Mouse (Mus musculus): ENCODE measurements around the gene Scube1.

DNA sequence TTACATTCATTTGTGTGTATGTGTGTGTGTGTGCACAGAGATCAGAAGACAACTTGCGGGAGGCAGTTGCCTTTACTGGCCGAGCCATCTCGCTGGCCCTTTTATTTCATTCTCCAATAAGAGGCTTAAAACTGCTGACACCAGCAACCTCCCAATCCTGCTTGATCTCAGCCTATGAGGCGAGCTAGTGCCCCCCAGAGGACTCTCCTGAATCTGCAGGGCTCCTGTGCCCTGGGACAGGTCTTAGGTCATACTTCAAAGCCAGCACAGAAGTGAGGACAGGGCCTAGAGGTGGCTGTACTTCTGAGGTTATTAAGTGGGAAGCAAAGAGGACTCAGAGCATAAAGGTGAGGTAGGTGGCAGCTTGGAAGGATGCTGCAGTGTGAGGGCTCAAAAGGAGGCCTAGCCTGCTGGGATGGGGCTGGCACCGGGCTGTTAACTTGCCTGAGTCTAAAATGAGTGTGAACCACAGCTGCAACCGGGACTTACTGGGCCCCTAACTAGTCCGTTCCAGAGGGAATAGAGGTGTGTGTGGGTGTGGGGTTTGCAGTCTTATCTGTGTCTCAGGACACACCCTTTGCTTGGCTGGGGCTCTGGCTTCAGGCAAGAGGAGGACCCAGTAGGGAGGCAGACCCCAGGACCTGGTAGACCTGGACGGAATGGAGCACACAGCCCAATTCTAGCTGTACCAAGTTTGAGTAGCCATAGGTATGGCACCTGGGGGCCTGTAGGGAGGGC is 141.2 kb downstream of the Scube1 start:
- TF ChIP-seq CTCF (IDR thresholded peaks at IDR 0.05; ENCODE audit: control insufficient read depth, insufficient read depth, insufficient read length) (peak; percentile 67), MYOD1 (IDR thresholded peaks at IDR 0.05; ENCODE audit: control insufficient read depth, insufficient read length, low read depth) (no peak), CEBPB (IDR thresholded peaks at IDR 0.05; ENCODE audit: low read depth) (no peak), USF1 (IDR thresholded peaks at IDR 0.05; ENCODE audit: low read depth) (no peak), MAX (IDR thresholded peaks at IDR 0.05) (no peak), MYOG (IDR thresholded peaks at IDR 0.05; ENCODE audit: control insufficient read depth, extremely low read depth, insufficient read length) (no peak), FOSL1 (IDR thresholded peaks at IDR 0.05; ENCODE audit: insufficient read depth, low read length, poor library complexity, severe bottlenecking) (no peak)
